Mouse (Mus musculus) C2C12 (cell line): ENCODE data around the gene Gm10424. TPM values are rescaled to one million over a fixed set of nuclear protein-coding genes. Genes with fewer than 3 reads are reported as not detected.
"Not testable (repeated sequence)": the region's sequence is repeated elsewhere in the genome, so short reads cannot be mapped to it uniquely, and the experiment has no call there.

Source experiments
- H3K27me3 ChIP-seq: one replicate; pipeline ENCODE4 v1.6.1; 2011; ENCODE audit not compliant: control insufficient read depth, insufficient read depth, insufficient read length
- H3K36me3 ChIP-seq: one replicate; pipeline ENCODE4 v1.6.1; 2011; ENCODE audit not compliant: control insufficient read depth, insufficient read depth
- H3K4me3 ChIP-seq: one replicate; pipeline ENCODE4 v1.5.1; 2011; ENCODE audit warnings: mild to moderate bottlenecking, control low read depth; ENCODE audit not compliant: poor library complexity, insufficient read depth, severe bottlenecking
- H3K79me2 ChIP-seq: one replicate; pipeline ENCODE4 v1.6.1; 2011; ENCODE audit not compliant: control insufficient read depth, insufficient read depth
- H3K79me3 ChIP-seq: one replicate; pipeline ENCODE4 v1.6.1; 2011; ENCODE audit warnings: low read depth, control low read depth
- H3ac ChIP-seq: one replicate; pipeline ENCODE3; 2011; ENCODE audit warnings: low read depth; ENCODE audit not compliant: control insufficient read depth, insufficient read length
- long read RNA-seq, 2 experiments: library from polyadenylated mRNA; unstranded; transcript quantifications; one replicate each; pipeline ENCODE4 v2.0.0; 2019 to 2020
- polyA plus RNA-seq: library from polyadenylated mRNA; unstranded; fragments of >200 nt; fragmentation: generic; extraction: Trizol; gene quantifications from one replicate; pipeline ENCODE4 v1.2.1, GENCODE M21; 2012; ENCODE audit warnings: missing spikeins

The Gm10424 gene
- 0.16 TPM for polyA plus RNA-seq
- long read RNA-seq, experiment 1, result 0 reads
- long read RNA-seq, experiment 2, result 0 reads

GRCm38 (mm10) chr5:95272668-95273067 is at the start of gene Gm10424:
Gm10424 (minus strand) TSS chr5:95272768.
- H3K4me3 ChIP-seq, H3K36me3 ChIP-seq, H3K79me2 ChIP-seq, H3K79me3 ChIP-seq, H3K27me3 ChIP-seq, H3ac ChIP-seq: not testable (repeated sequence)

DNA sequence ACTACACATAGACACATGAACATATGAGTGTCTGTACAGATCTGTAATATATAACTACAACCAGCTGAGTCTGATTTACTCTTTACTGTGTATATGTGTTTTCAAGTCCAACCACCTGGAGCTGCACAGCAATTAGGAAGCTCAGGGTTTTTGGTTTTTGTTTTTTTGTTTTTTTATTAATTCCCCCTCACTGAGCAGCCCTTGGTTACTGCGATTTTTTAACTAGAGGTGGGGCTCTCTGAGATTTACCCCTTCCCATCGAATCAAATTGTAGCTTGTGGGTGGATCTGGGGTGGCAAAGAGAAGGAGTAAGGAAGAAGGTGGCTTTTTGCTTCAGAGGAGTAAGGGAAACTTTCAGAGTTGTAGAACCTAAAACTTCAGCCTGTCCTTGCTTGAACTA is 33.0 kb upstream of the Gm10424 start, which contains the start of gene Gm3259:
Gene Gm3259 (plus strand): TSS at position 301 of the 400 bp plus-strand sequence.
- H3K4me3 ChIP-seq, H3K79me2 ChIP-seq, H3K36me3 ChIP-seq, H3ac ChIP-seq, H3K79me3 ChIP-seq, H3K27me3 ChIP-seq: not testable (repeated sequence)

Other genes with a start within 250 kb of the Gm10424 start
- not detected for gene Gm7942, start 165.8 kb downstream of the Gm10424 start, polyA plus RNA-seq
- gene Gm16513, start 90.1 kb downstream of the Gm10424 start, polyA plus RNA-seq, result not detected
- not detected for gene Gm3259, start 33.1 kb upstream of the Gm10424 start, polyA plus RNA-seq
- gene D5Ertd577e, start 184.0 kb upstream of the Gm10424 start, polyA plus RNA-seq, result not detected
- gene Gm3286, start 238.0 kb upstream of the Gm10424 start, polyA plus RNA-seq, result not detected